Mouse (Mus musculus) myocyte (in vitro differentiated cells): ENCODE data around the gene Ppfibp1.

Experiments
- CEBPB ChIP-seq: IDR thresholded peaks from 2 replicates; pipeline ENCODE4 v1.6.1; 2011; ENCODE audit warnings: mild to moderate bottlenecking, moderate library complexity; ENCODE audit not compliant: poor library complexity, insufficient read depth, severe bottlenecking
- E2F4 ChIP-seq: IDR thresholded peaks from one replicate; pipeline ENCODE4 v1.6.1; 2011; ENCODE audit warnings: mild to moderate bottlenecking, control low read depth, moderate library complexity; ENCODE audit not compliant: insufficient read depth
- MAX ChIP-seq: IDR thresholded peaks from one replicate; pipeline ENCODE4 v1.6.1; 2011; ENCODE audit warnings: low read depth, mild to moderate bottlenecking, control low read depth
- MYOD1 ChIP-seq, 3 experiments: IDR thresholded peaks; one replicate each; pipeline ENCODE4 v1.6.1; 2011; ENCODE audit warnings: control low read depth in 2 of 3, low read depth in 2 of 3, mild to moderate bottlenecking in 2 of 3, moderate library complexity in 1 of 3; ENCODE audit not compliant: insufficient read length in 2 of 3, control insufficient read depth in 1 of 3
- MYOG ChIP-seq, 3 experiments: IDR thresholded peaks; one replicate each; pipeline ENCODE4 v1.6.1; 2011; ENCODE audit warnings: control low read depth in 2 of 3, low read depth in 2 of 3, mild to moderate bottlenecking in 2 of 3; ENCODE audit not compliant: insufficient read length in 2 of 3, control insufficient read depth in 1 of 3, insufficient read depth in 1 of 3
- POLR2A ChIP-seq: IDR thresholded peaks from one replicate; pipeline ENCODE4 v1.6.1; 2011; ENCODE audit warnings: low read depth, mild to moderate bottlenecking, control low read depth, moderate library complexity; ENCODE audit not compliant: insufficient read length
- POLR2AphosphoS2 ChIP-seq: IDR thresholded peaks from one replicate; pipeline ENCODE4 v1.6.1; 2011; ENCODE audit warnings: low read depth, control low read depth; ENCODE audit not compliant: insufficient read length
- REST ChIP-seq: IDR thresholded peaks from one replicate; pipeline ENCODE4 v1.6.1; 2011; ENCODE audit warnings: mild to moderate bottlenecking, control low read depth, moderate library complexity; ENCODE audit not compliant: insufficient read depth, insufficient read length
- TCF3 ChIP-seq: IDR thresholded peaks from one replicate; pipeline ENCODE4 v1.6.1; 2011; ENCODE audit warnings: low read depth, control low read depth; ENCODE audit not compliant: insufficient read length
- USF1 ChIP-seq: IDR thresholded peaks from one replicate; pipeline ENCODE4 v1.6.1; 2011; ENCODE audit warnings: low read depth, mild to moderate bottlenecking, control low read depth, moderate library complexity

DNA sequence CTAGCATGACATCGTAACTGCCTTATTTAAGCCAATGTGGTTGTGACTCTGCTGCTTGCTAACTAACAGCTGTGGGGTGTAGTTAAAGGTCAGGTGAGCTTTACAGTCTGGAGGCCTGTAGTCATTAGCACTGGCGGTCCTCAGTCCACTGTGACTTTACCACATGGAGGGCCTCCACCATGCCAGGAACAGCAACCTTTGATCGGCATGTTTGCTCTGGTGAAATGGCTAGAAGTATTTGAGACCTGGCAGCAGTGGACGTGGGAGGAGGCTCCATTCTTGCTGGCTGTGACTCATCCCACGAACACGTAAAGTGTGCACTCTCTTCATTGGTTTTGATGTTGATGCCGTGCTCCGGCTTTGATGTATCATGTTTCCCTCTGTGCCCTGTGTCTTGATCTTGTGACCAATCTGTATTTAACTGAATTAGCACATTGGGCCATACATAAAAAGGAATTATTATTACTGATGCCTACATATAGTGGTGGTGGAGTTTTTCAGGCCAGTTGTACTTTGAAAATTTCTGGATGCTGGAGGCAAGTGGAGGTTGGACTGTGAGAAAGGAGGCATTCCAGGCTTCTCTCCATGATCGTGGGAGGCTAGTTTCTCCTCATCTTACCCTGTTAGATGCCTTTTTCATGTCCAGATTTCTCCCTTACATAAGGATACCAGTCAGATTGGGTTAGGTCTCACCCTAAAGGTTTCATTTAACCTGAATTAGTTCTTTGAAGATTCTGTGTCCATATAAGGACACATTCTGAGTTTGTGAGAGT lies 71.8 kb downstream of the Ppfibp1 start:
- TF ChIP-seq POLR2A, result peak; percentile 18
- TF ChIP-seq TCF3, result no peak
- no peak for TF ChIP-seq CEBPB
- TF ChIP-seq REST, result no peak
- TF ChIP-seq USF1, result peak; percentile 12
- peak; percentile 35 for TF ChIP-seq POLR2AphosphoS2
- no peak for TF ChIP-seq E2F4
- TF ChIP-seq MAX, result no peak
- TF ChIP-seq MYOD1 (IDR thresholded peaks at IDR 0.05; ENCODE audit: control insufficient read depth in 1 of 3, insufficient read length in 2 of 3, low read depth in 2 of 3), result peak in 2 of 3 experiments; percentile 46 to 75
- TF ChIP-seq MYOG (IDR thresholded peaks at IDR 0.05; ENCODE audit: control insufficient read depth in 1 of 3, insufficient read depth in 1 of 3, insufficient read length in 2 of 3, low read depth in 2 of 3), result peak in 2 of 3 experiments; percentile 70 to 80
